Mouse (Mus musculus) liver, adult 2 months (tissue): ENCODE measurements at regions not wholly inside any gene's neighbourhood (a gene's known extent, or its start where the extent isn't known, plus 50 kb on each side); places are given as distances from the start of the nearest gene placed in this dataset.

Experiments
- CTCF ChIP-seq: fragments of 200-500 bp; IDR thresholded peaks from 2 replicates; pipeline ENCODE4 v1.5.1; 2011; ENCODE audit warnings: low read depth, low read length, control low read depth
- POLR2A ChIP-seq: fragments of 200-500 bp; IDR thresholded peaks from 2 replicates; pipeline ENCODE4 v1.6.1; 2011; ENCODE audit warnings: low read length, control low read depth; ENCODE audit not compliant: insufficient read depth; ENCODE audit errors: extremely low read depth

DNA sequence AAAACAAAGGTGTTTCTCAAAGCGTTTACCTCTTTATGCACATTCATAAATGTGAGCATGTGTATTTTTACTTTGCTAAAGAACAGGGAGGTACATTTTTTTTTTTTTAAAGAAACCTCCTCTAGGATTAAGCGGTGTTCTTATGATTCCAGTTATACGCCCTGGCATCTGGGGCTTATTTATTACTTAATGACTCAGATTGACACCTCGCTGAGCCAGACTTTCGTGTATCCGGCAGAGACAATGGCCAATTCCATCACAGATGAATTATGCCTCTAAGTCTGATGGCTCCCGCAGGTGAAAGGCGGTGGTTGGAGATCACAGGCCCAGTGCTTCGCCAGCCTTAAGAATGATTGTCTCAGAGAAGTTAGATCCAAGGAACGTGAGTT, 259.5 kb upstream of the Slc30a5 start:
- TF ChIP-seq POLR2A: no peak
- TF ChIP-seq CTCF: no peak
